Comparison of ENCODE assay signal across 9 mouse cellular contexts in the genomic region with DNA sequence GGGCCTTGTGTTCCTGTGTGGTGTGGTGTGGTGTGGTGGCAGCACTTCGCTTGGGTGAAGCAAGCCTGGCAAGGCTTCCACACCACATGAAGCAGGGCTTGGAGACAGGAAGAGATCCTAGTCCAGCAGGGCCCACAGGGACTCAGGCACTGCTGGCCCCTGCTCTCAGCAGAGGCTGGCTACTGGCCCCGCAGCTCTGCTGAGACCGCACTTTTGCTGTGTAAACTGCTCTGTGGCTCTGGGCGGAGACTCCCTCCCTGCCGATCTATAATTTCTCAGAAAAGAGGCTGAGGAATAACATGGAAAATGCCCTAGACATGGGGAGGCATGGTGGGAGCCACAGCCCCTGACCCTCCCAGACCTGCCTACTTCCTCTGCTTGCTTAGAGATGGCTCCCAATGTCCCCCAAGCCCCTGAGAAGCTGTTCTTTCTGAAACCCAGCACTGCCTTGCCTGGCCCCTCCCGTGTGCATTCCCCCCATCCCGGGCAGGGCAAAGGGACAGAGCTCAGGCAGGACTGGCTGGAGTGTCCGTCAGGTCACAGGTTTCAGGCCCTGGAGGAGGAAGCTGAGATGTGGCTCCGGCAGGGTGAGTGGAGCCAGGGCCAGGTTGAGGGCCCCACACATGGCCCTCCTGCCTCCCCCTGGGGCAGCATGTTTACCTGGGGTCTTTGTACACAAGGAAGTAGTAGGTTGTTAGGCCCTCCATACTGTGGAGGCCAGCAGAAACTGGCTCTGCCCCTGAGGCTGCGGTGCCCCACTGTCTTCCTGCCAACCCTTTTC. TPM values are rescaled to one million over a fixed set of nuclear protein-coding genes. Genes with fewer than 3 reads are reported as not detected.
A peak's percentile ranks its signal among the peaks of the same experiment; 100 is the strongest.
DNase-seq lines count a peak whose midpoint lies in the region; ATAC-seq lines count a peak whose summit lies in the region.
"Had no signal": no experiment of that assay in that cellular context is flagged by ENCODE, and none has a peak within 500 bp of the region (broad histone marks: within the 10 kb centered on the region; RNA-seq: fewer than 3 reads in every experiment).

No protein-coding gene starts in this region.

- 58% methylated on average over 10 of the region's 10 CpGs for WGBS in heart, embryonic 16.5 days
- WGBS in intestine, embryonic 15.5 days: 40% methylated on average over 10 of the region's 10 CpGs
- 56% methylated on average over 10 of the region's 10 CpGs for WGBS in liver, embryonic 11.5 days

- peak; percentile 46; the same call in 1 of the 2 replicates for ATAC-seq in heart, embryonic 16.5 days (replicated peaks; ENCODE audit: extremely low read depth, insufficient read depth, low FRiP score)
- ATAC-seq in intestine, embryonic 15.5 days: peak; percentile 61
- peak; percentile 10; the same call in 1 of the 2 replicates for ATAC-seq in liver, embryonic 11.5 days (replicated peaks; ENCODE audit: low FRiP score)

- H3K4me1 ChIP-seq in heart, embryonic 16.5 days (ENCODE audit: control insufficient read depth, insufficient read depth, low read length): no peaks in the 10 kb centered on the region
- H3K4me1 ChIP-seq in brown adipose tissue, adult 24 weeks (ENCODE audit: control insufficient read depth, insufficient read depth, insufficient read length, low read length): peaks cover 3% of the 10 kb centered on the region; the same call in 1 of the 2 replicates
- peaks cover 8% of the 10 kb centered on the region; the same call in 1 of the 2 replicates for H3K4me1 ChIP-seq in intestine, embryonic 15.5 days (replicated peaks)
- 0 out of 2 replicates have a peak, but pooled peaks cover 3% of the 10 kb centered on the region for H3K4me1 ChIP-seq in liver, embryonic 11.5 days (replicated peaks; ENCODE audit: control insufficient read depth, insufficient read depth, low read length)

- no peaks in the 10 kb centered on the region for H3K9me3 ChIP-seq in heart, embryonic 16.5 days (replicated peaks; ENCODE audit: control insufficient read depth, low read length)
- H3K9me3 ChIP-seq in intestine, embryonic 15.5 days: no peaks in the 10 kb centered on the region
- no peaks in the 10 kb centered on the region for H3K9me3 ChIP-seq in liver, embryonic 11.5 days (ENCODE audit: control insufficient read depth, low read length)

- H3K36me3 ChIP-seq in heart, embryonic 16.5 days (ENCODE audit: control insufficient read depth, insufficient read depth): peaks cover 2% of the 10 kb centered on the region; the same call in 1 of the 2 replicates
- H3K36me3 ChIP-seq in intestine, embryonic 15.5 days: no peaks in the 10 kb centered on the region
- H3K36me3 ChIP-seq in liver, embryonic 11.5 days (ENCODE audit: control insufficient read depth, insufficient read depth, low read length): no peaks in the 10 kb centered on the region

- H3K9ac ChIP-seq in heart, embryonic 16.5 days (ENCODE audit: low read length): no peak overlapping the region; the same call in 1 of the 2 replicates
- H3K9ac ChIP-seq in intestine, embryonic 15.5 days: peak overlapping the region; percentile 23; the same call in 1 of the 2 replicates
- peak overlapping the region; percentile 41 for H3K9ac ChIP-seq in liver, embryonic 11.5 days (ENCODE audit: low read depth, low read length)

- DNase-seq in heart, adult 8-10 months (ENCODE audit: low spot score): no peak
- no peak for DNase-seq in liver, embryonic 11.5 days (ENCODE audit: low spot score)
- no peak for DNase-seq in urinary bladder, adult 2 months (ENCODE audit: low spot score)
- DNase-seq in layer of hippocampus, postnatal 10 days (ENCODE audit: low spot score in 2 of 2): no peak
- no peak for DNase-seq in retina, embryonic 14.5 days (ENCODE audit: low spot score)
- DNase-seq: left cerebral cortex, postnatal 4 days had no signal

- H3K27me3 ChIP-seq in heart, embryonic 16.5 days (ENCODE audit: control insufficient read depth, insufficient read depth, low read length): no peaks in the 10 kb centered on the region
- no peaks in the 10 kb centered on the region for H3K27me3 ChIP-seq in intestine, embryonic 15.5 days (replicated peaks)
- H3K27me3 ChIP-seq in liver, embryonic 11.5 days (replicated peaks; ENCODE audit: control insufficient read depth, insufficient read depth, low read length): no peaks in the 10 kb centered on the region

- no peak overlapping the region for H3K4me2 ChIP-seq in heart, embryonic 16.5 days (ENCODE audit: low read depth, low read length)
- peak overlapping the region; percentile 41 for H3K4me2 ChIP-seq in intestine, embryonic 15.5 days (replicated peaks)
- H3K4me2 ChIP-seq in liver, embryonic 11.5 days: peak overlapping the region; percentile 41

- H3K4me3 ChIP-seq in heart, embryonic 16.5 days (ENCODE audit: low read length): no peak overlapping the region
- 0 out of 2 replicates have a peak overlapping the region, but pooled peaks have one; percentile 1 for H3K4me3 ChIP-seq in brown adipose tissue, adult 24 weeks (ENCODE audit: insufficient read depth, low read depth, low read length)
- H3K4me3 ChIP-seq in intestine, embryonic 15.5 days (replicated peaks): no peak overlapping the region
- H3K4me3 ChIP-seq in liver, embryonic 11.5 days (ENCODE audit: low read depth, low read length): peak overlapping the region; percentile 12; the same call in 1 of the 2 replicates

- no peak overlapping the region for H3K27ac ChIP-seq in heart, embryonic 16.5 days (ENCODE audit: low read length)
- H3K27ac ChIP-seq in brown adipose tissue, adult 24 weeks (replicated peaks; ENCODE audit: low read depth, low read length): no peak overlapping the region
- H3K27ac ChIP-seq in intestine, embryonic 15.5 days: peak overlapping the region; percentile 71
- peak overlapping the region; percentile 73 for H3K27ac ChIP-seq in liver, embryonic 11.5 days (ENCODE audit: low read depth, low read length)

RNA-seq across cellular contexts. Expression of a gene that starts 8.6 kb away (rescaled TPM):
- 37.9 and 38.3 TPM in 2 replicates for polyA plus RNA-seq in heart, embryonic 16.5 days (2015; fragmentation: Nextera tagmentation; extraction: Ambion mirVana)
- total RNA-seq in heart, adult 8-10 months (2022): 10 to 100 TPM; 17.2 to 20.1 (median 19.2) TPM
- 28.7 and 40.4 TPM in 2 replicates for polyA plus RNA-seq in brown adipose tissue, adult 24 weeks (2012; ENCODE audit: insufficient read depth, insufficient read length, missing spikeins)
- 51.5 and 57.9 TPM in 2 replicates for polyA plus RNA-seq in intestine, embryonic 15.5 days (2015; fragmentation: Nextera tagmentation; extraction: Ambion mirVana)
- polyA plus RNA-seq in liver, embryonic 11.5 days (2014; fragmentation: Nextera tagmentation; extraction: Ambion mirVana): 123 and 135 TPM in 2 replicates
- 17.6 and 22.4 TPM in 2 replicates for polyA plus RNA-seq in urinary bladder, adult 2 months (2012; rRNA removed)
- total RNA-seq in layer of hippocampus, postnatal 10 days (2021): 10 to 100 TPM; 40.4 to 40.5 TPM

RNA-seq across cellular contexts. Expression of a gene that starts 8.9 kb away (rescaled TPM):
- 33.7 and 34.0 TPM in 2 replicates for polyA plus RNA-seq in heart, embryonic 16.5 days (2015; fragmentation: Nextera tagmentation; extraction: Ambion mirVana)
- total RNA-seq in heart, adult 8-10 months (2022): 10 to 100 TPM; 25.8 to 29.3 (median 27.7) TPM
- polyA plus RNA-seq in brown adipose tissue, adult 24 weeks (2012; ENCODE audit: insufficient read depth, insufficient read length, missing spikeins): 25.6 and 29.9 TPM in 2 replicates
- 32.0 and 33.4 TPM in 2 replicates for polyA plus RNA-seq in intestine, embryonic 15.5 days (2015; fragmentation: Nextera tagmentation; extraction: Ambion mirVana)
- polyA plus RNA-seq in liver, embryonic 11.5 days (2014; fragmentation: Nextera tagmentation; extraction: Ambion mirVana): 35.0 and 40.9 TPM in 2 replicates
- polyA plus RNA-seq in urinary bladder, adult 2 months (2012; rRNA removed): 30.2 and 34.8 TPM in 2 replicates
- total RNA-seq in layer of hippocampus, postnatal 10 days (2021): 10 to 100 TPM; 36.4 to 36.9 TPM

RNA-seq across cellular contexts. Expression of a gene that starts 11.7 kb away (rescaled TPM):
- 0.40 and 0.70 TPM in 2 replicates for polyA plus RNA-seq in heart, embryonic 16.5 days (2015; fragmentation: Nextera tagmentation; extraction: Ambion mirVana)
- 10 to 100 TPM in 2 of 4 experiments, 1 to 10 TPM in 2; 7.8 to 14.5 (median 11.1) TPM for total RNA-seq in heart, adult 8-10 months (2022)
- 2.0 and 2.4 TPM in 2 replicates for polyA plus RNA-seq in brown adipose tissue, adult 24 weeks (2012; ENCODE audit: insufficient read depth, insufficient read length, missing spikeins)
- polyA plus RNA-seq in intestine, embryonic 15.5 days (2015; fragmentation: Nextera tagmentation; extraction: Ambion mirVana): 3.4 and 4.4 TPM in 2 replicates
- 4.3 and 4.9 TPM in 2 replicates for polyA plus RNA-seq in liver, embryonic 11.5 days (2014; fragmentation: Nextera tagmentation; extraction: Ambion mirVana)
- polyA plus RNA-seq in urinary bladder, adult 2 months (2012; rRNA removed): 0.94 and 1.7 TPM in 2 replicates
- total RNA-seq in layer of hippocampus, postnatal 10 days (2021): not detected

RNA-seq across cellular contexts. Expression of a gene that starts 17.4 kb away (rescaled TPM):
- 18.2 and 20.4 TPM in 2 replicates for polyA plus RNA-seq in heart, embryonic 16.5 days (2015; fragmentation: Nextera tagmentation; extraction: Ambion mirVana)
- 10 to 100 TPM; 19.4 to 23.5 (median 21.1) TPM for total RNA-seq in heart, adult 8-10 months (2022)
- 5.9 and 6.6 TPM in 2 replicates for polyA plus RNA-seq in brown adipose tissue, adult 24 weeks (2012; ENCODE audit: insufficient read depth, insufficient read length, missing spikeins)
- polyA plus RNA-seq in intestine, embryonic 15.5 days (2015; fragmentation: Nextera tagmentation; extraction: Ambion mirVana): 27.3 and 27.4 TPM in 2 replicates
- 21.9 and 23.4 TPM in 2 replicates for polyA plus RNA-seq in liver, embryonic 11.5 days (2014; fragmentation: Nextera tagmentation; extraction: Ambion mirVana)
- polyA plus RNA-seq in urinary bladder, adult 2 months (2012; rRNA removed): 34.7 and 40.0 TPM in 2 replicates
- total RNA-seq in layer of hippocampus, postnatal 10 days (2021): 10 to 100 TPM; 61.6 to 62.1 TPM

RNA-seq across cellular contexts. Expression of a gene that starts 17.4 kb away (rescaled TPM):
- 86.8 and 94.8 TPM in 2 replicates for polyA plus RNA-seq in heart, embryonic 16.5 days (2015; fragmentation: Nextera tagmentation; extraction: Ambion mirVana)
- 100 to 1,000 TPM in 2 of 4 experiments, 10 to 100 TPM in 2; 88.8 to 125 (median 109) TPM for total RNA-seq in heart, adult 8-10 months (2022)
- 91.7 and 105 TPM in 2 replicates for polyA plus RNA-seq in brown adipose tissue, adult 24 weeks (2012; ENCODE audit: insufficient read depth, insufficient read length, missing spikeins)
- polyA plus RNA-seq in intestine, embryonic 15.5 days (2015; fragmentation: Nextera tagmentation; extraction: Ambion mirVana): 111 and 117 TPM in 2 replicates
- polyA plus RNA-seq in liver, embryonic 11.5 days (2014; fragmentation: Nextera tagmentation; extraction: Ambion mirVana): 123 and 129 TPM in 2 replicates
- 75.8 and 85.5 TPM in 2 replicates for polyA plus RNA-seq in urinary bladder, adult 2 months (2012; rRNA removed)
- total RNA-seq in layer of hippocampus, postnatal 10 days (2021): 10 to 100 TPM; 74.1 to 77.8 TPM

Comparison
In these comparisons a context has a peak if more than half of its experiments do, and no peak if none do; other contexts are left out.
1. ATAC-seq: peak in every context shown above with its lines; median percentile 61 in intestine, embryonic 15.5 days; 46 in heart, embryonic 16.5 days; 10 in liver, embryonic 11.5 days.
2. H3K27ac ChIP-seq: peak in intestine, embryonic 15.5 days (single experiment) and liver, embryonic 11.5 days (single experiment); none in heart, embryonic 16.5 days (single experiment) and brown adipose tissue, adult 24 weeks (single experiment).
3. H3K4me3 ChIP-seq: peak in brown adipose tissue, adult 24 weeks (single experiment) and liver, embryonic 11.5 days (single experiment); none in heart, embryonic 16.5 days (single experiment) and intestine, embryonic 15.5 days (single experiment).